Mouse (Mus musculus): ENCODE results near the gene Fgf12. TPM values are rescaled to one million over a fixed set of nuclear protein-coding genes. Genes with fewer than 3 reads are reported as not detected.

The Fgf12 gene
- polyA plus RNA-seq, 1 experiment from 2014 or later: not detected

- 56% methylated on average over 3 of the region's 3 CpGs for WGBS (ENCODE audit: insufficient replicate concordance)
- Histone ChIP-seq H3K27me3 (ENCODE audit: control insufficient read depth, insufficient read depth, low read depth, low read length) (no peaks in the 10 kb centered on the region), H3K4me3 (ENCODE audit: low read depth, low read length) (no peak overlapping the region), H3K36me3 (ENCODE audit: control insufficient read depth, insufficient read depth) (no peaks in the 10 kb centered on the region), H3K9me3 (replicated peaks; ENCODE audit: control insufficient read depth, low read length) (no peaks in the 10 kb centered on the region), H3K27ac (ENCODE audit: low read length) (no peak overlapping the region), H3K9ac (ENCODE audit: low read depth, low read length) (no peak overlapping the region), H3K4me1 (ENCODE audit: control insufficient read depth, low read depth, low read length) (no peaks in the 10 kb centered on the region), H3K4me2 (ENCODE audit: low read depth, low read length) (no peak overlapping the region)
- no peak for ATAC-seq (ENCODE audit: low read depth)
Measured at GRCm38 (mm10) chr16:28454821-28455220, 298.0 kb downstream of the Fgf12 start.

GRCm38 (mm10) chr16:28447114-28447455 is 305.8 kb downstream of the Fgf12 start:
- Histone ChIP-seq H3K36me3 (ENCODE audit: control insufficient read depth, insufficient read depth) (no peaks in the 10 kb centered on the region), H3K9me3 (replicated peaks; ENCODE audit: control insufficient read depth, low read length) (no peaks in the 10 kb centered on the region), H3K27me3 (ENCODE audit: control insufficient read depth, insufficient read depth, low read depth, low read length) (peaks cover 40% of the 10 kb centered on the region), H3K4me2 (ENCODE audit: low read depth, low read length) (no peak overlapping the region; the same call in 1 of the 2 replicates), H3K9ac (ENCODE audit: low read depth, low read length) (no peak overlapping the region), H3K4me1 (ENCODE audit: control insufficient read depth, low read depth, low read length) (no peaks in the 10 kb centered on the region; the same call in 1 of the 2 replicates), H3K27ac (ENCODE audit: low read length) (no peak overlapping the region), H3K4me3 (ENCODE audit: low read depth, low read length) (no peak overlapping the region)
- ATAC-seq (ENCODE audit: low read depth): no peak
- WGBS (ENCODE audit: insufficient replicate concordance): 4% methylated on average over 3 of the region's 6 CpGs

GRCm38 (mm10) chr16:28446334-28447113 is 306.3 kb downstream of the Fgf12 start:
- Histone ChIP-seq H3K36me3 (ENCODE audit: control insufficient read depth, insufficient read depth) (no peaks in the 10 kb centered on the region), H3K27ac (ENCODE audit: low read length) (no peak overlapping the region), H3K4me2 (ENCODE audit: low read depth, low read length) (peak overlapping the region; percentile 53), H3K4me1 (ENCODE audit: control insufficient read depth, low read depth, low read length) (no peaks in the 10 kb centered on the region; the same call in 1 of the 2 replicates), H3K9me3 (replicated peaks; ENCODE audit: control insufficient read depth, low read length) (no peaks in the 10 kb centered on the region), H3K4me3 (ENCODE audit: low read depth, low read length) (peak overlapping the region; percentile 42), H3K27me3 (ENCODE audit: control insufficient read depth, insufficient read depth, low read depth, low read length) (peaks cover 40% of the 10 kb centered on the region), H3K9ac (ENCODE audit: low read depth, low read length) (no peak overlapping the region)
- WGBS (ENCODE audit: insufficient replicate concordance): under 1% methylated on average over 80 of the region's 82 CpGs
- no peak for ATAC-seq (ENCODE audit: low read depth)

- Histone ChIP-seq H3K4me2 (ENCODE audit: low read depth, low read length) (peak overlapping the region; percentile 53), H3K9ac (ENCODE audit: low read depth, low read length) (no peak overlapping the region), H3K4me3 (ENCODE audit: low read depth, low read length) (peak overlapping the region; percentile 42), H3K9me3 (replicated peaks; ENCODE audit: control insufficient read depth, low read length) (no peaks in the 10 kb centered on the region), H3K27me3 (ENCODE audit: control insufficient read depth, insufficient read depth, low read depth, low read length) (peaks cover 40% of the 10 kb centered on the region), H3K36me3 (ENCODE audit: control insufficient read depth, insufficient read depth) (no peaks in the 10 kb centered on the region), H3K4me1 (ENCODE audit: control insufficient read depth, low read depth, low read length) (no peaks in the 10 kb centered on the region; the same call in 1 of the 2 replicates), H3K27ac (ENCODE audit: low read length) (no peak overlapping the region)
- WGBS (ENCODE audit: insufficient replicate concordance): under 1% methylated on average over 41 of the region's 42 CpGs
- no peak for ATAC-seq (ENCODE audit: low read depth)
Measured at GRCm38 (mm10) chr16:28445800-28446333, 307.0 kb downstream of the Fgf12 start.

DNA sequence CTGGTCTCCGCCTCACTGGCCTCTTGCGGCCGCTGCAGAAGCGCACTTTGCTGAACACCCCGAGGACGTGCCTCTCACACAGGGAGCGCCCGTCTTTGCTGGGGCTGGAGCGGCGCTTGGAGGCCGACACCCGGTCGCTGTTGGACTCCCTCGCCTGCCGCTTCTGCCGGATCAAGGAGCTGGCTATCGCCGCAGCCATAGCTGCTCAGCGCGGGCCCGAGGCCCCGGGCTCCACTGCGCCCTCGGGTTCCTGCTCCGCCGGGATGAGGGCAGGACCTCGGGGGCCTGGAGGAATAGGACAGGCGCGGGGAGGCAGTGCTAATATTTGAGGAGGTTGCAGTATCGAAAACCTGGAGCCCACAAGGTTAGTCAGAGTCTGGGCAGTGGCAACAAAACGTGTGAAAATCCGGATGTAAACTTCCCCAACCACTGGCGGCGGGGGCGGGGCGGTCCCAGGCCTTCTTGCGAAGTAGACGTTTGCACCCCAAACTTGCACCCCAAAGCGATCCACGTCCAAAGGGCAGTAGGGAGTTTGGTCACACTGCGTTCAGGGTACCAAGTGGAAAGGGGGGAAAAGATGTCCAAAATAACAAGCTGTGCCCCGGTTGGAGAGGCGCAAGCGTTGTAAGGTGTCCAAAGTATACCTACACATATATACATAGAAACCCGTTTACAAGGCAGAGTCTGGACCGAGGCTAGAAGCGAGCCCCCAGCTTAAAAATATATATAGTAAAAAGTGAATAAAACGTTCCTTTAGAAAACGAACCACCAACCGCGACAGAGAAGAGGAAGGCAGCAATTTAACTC is 307.7 kb downstream of the Fgf12 start:
- no peak for ATAC-seq (ENCODE audit: low read depth)
- Histone ChIP-seq H3K36me3 (ENCODE audit: control insufficient read depth, insufficient read depth) (no peaks in the 10 kb centered on the region), H3K4me2 (ENCODE audit: low read depth, low read length) (peak overlapping the region; percentile 53), H3K4me1 (ENCODE audit: control insufficient read depth, low read depth, low read length) (no peaks in the 10 kb centered on the region; the same call in 1 of the 2 replicates), H3K27ac (ENCODE audit: low read length) (no peak overlapping the region), H3K9ac (ENCODE audit: low read depth, low read length) (no peak overlapping the region), H3K27me3 (ENCODE audit: control insufficient read depth, insufficient read depth, low read depth, low read length) (peaks cover 40% of the 10 kb centered on the region), H3K9me3 (replicated peaks; ENCODE audit: control insufficient read depth, low read length) (no peaks in the 10 kb centered on the region), H3K4me3 (ENCODE audit: low read depth, low read length) (peak overlapping the region; percentile 42)
- WGBS (ENCODE audit: insufficient replicate concordance): under 1% methylated on average over 51 of the region's 51 CpGs

DNA sequence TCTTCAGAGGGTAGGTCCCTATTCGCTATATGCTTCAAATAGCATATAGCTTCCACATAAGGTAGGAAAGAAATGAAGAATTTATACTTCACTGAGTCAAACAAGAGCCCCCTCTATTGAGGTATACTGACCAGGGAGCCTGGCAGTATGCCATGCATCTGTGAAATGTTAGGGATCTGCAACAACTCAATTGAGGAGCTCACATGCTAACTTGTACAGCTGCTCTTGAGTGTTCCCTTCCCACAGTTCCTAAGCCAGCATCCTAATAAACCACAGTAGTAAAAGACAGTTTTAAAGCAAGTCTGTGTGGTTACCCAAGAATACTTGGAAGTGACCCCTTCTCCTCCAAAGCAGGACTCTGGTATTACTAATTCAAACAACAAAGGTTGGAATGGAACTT is 331.3 kb downstream of the Fgf12 start:
- WGBS (ENCODE audit: insufficient replicate concordance): 44% methylated on average over 1 of the region's 1 CpGs
- Histone ChIP-seq H3K27ac (ENCODE audit: low read length) (no peak overlapping the region), H3K9me3 (replicated peaks; ENCODE audit: control insufficient read depth, low read length) (no peaks in the 10 kb centered on the region), H3K4me3 (ENCODE audit: low read depth, low read length) (no peak overlapping the region), H3K27me3 (ENCODE audit: control insufficient read depth, insufficient read depth, low read depth, low read length) (no peaks in the 10 kb centered on the region), H3K9ac (ENCODE audit: low read depth, low read length) (no peak overlapping the region), H3K4me1 (ENCODE audit: control insufficient read depth, low read depth, low read length) (no peaks in the 10 kb centered on the region), H3K36me3 (ENCODE audit: control insufficient read depth, insufficient read depth) (no peaks in the 10 kb centered on the region), H3K4me2 (ENCODE audit: low read depth, low read length) (no peak overlapping the region)
- no peak for ATAC-seq (ENCODE audit: low read depth)

DNA sequence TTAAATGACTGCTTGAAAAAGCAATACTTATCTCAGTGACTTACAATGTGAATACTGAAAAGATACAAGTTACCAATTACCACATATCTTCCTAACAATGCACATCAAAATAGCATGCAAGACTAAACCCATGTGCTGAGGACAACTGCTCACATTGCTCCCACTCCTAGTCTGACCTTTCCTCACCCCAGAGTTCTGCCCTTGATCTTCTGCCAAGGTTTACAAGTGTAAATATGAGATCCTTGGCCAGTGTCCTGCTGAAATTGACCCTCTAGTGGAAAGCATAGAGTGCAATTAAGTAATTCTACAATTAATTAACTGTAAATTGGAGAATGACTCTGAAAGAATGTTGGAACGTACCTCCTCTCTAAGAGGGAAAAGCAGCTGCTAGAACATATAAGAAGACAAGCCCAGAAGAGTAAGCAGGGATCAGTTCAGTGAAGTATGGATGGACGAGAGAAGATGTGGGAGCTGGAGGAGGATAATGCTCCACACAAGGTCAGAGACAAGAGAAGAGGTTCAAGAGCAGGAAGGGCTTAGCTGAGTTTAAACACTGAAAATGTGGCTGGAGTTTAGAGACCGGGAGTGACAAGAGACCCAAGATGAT is 333.1 kb downstream of the Fgf12 start:
- no peak for ATAC-seq (ENCODE audit: low read depth)
- H3K4me2 ChIP-seq (ENCODE audit: low read depth, low read length): no peak overlapping the region
- no peaks in the 10 kb centered on the region for H3K9me3 ChIP-seq (replicated peaks; ENCODE audit: control insufficient read depth, low read length)
- no peak overlapping the region for H3K27ac ChIP-seq (ENCODE audit: low read length)
- WGBS (ENCODE audit: insufficient replicate concordance): 35% methylated on average over 3 of the region's 3 CpGs
- no peak overlapping the region for H3K9ac ChIP-seq (ENCODE audit: low read depth, low read length)
- H3K4me3 ChIP-seq (ENCODE audit: low read depth, low read length): no peak overlapping the region
- no peaks in the 10 kb centered on the region for H3K36me3 ChIP-seq (ENCODE audit: control insufficient read depth, insufficient read depth)
- H3K4me1 ChIP-seq (ENCODE audit: control insufficient read depth, low read depth, low read length): no peaks in the 10 kb centered on the region
- no peaks in the 10 kb centered on the region for H3K27me3 ChIP-seq (ENCODE audit: control insufficient read depth, insufficient read depth, low read depth, low read length)

DNA sequence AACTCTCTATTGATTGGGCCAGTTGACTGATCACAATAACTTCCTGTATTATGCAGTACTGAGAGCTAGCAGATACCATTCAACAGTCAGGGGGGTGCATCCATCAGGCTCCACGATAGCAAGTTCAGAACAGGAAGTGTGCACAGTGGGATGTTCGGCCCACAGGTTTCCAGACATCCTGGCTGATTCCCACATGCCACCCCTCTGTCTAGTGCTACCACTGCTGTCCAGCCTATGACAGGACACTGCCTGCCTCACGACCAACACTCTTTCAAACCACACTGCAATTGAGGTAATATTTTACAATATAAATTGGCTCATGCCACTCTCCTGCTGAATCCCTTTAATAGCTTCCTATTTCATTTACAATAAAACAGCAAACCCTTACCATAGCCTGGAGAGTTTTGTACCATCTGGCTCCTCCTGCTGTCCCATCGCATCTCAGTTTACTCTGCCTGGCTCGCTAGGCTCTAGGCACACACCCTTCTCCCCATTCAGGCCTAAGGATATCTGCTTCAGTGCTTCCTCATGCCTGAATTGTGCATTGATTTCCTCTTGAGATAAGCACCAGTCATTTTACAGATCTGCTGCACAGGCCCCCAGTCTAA is 341.6 kb downstream of the Fgf12 start:
- Histone ChIP-seq H3K9me3 (replicated peaks; ENCODE audit: control insufficient read depth, low read length) (no peaks in the 10 kb centered on the region), H3K4me2 (ENCODE audit: low read depth, low read length) (no peak overlapping the region), H3K27ac (ENCODE audit: low read length) (no peak overlapping the region), H3K27me3 (ENCODE audit: control insufficient read depth, insufficient read depth, low read depth, low read length) (no peaks in the 10 kb centered on the region), H3K36me3 (ENCODE audit: control insufficient read depth, insufficient read depth) (no peaks in the 10 kb centered on the region), H3K9ac (ENCODE audit: low read depth, low read length) (no peak overlapping the region), H3K4me1 (ENCODE audit: control insufficient read depth, low read depth, low read length) (no peaks in the 10 kb centered on the region), H3K4me3 (ENCODE audit: low read depth, low read length) (no peak overlapping the region)
- 50% methylated on average over 5 of the region's 5 CpGs for WGBS (ENCODE audit: insufficient replicate concordance)
- no peak for ATAC-seq (ENCODE audit: low read depth)

All from liver, embryonic 16.5 days (tissue).